Mouse (Mus musculus) small intestine, adult 10 weeks (tissue): ENCODE measurements around the gene Trpd52l3. TPM values are rescaled to one million over a fixed set of nuclear protein-coding genes. Genes with fewer than 3 reads are reported as not detected.

Source experiments
- polyA plus RNA-seq: library from polyadenylated mRNA; stranded (reverse); fragments of 350-450 nt; fragmentation: Illumina TruSeq; extraction: RNeasy Lipid Tissue Mini Kit (QIAGEN cat#74804); gene quantifications from one replicate; pipeline ENCODE4 v1.2.3, GENCODE M21; 2014; ENCODE audit warnings: low replicate concordance

Trpd52l3 gene
- not detected for polyA plus RNA-seq

GRCm38 (mm10) chr19:30003621-30004020 lies at the start of gene Trpd52l3:
Trpd52l3 (plus strand) TSS chr19:30003790.

DNA sequence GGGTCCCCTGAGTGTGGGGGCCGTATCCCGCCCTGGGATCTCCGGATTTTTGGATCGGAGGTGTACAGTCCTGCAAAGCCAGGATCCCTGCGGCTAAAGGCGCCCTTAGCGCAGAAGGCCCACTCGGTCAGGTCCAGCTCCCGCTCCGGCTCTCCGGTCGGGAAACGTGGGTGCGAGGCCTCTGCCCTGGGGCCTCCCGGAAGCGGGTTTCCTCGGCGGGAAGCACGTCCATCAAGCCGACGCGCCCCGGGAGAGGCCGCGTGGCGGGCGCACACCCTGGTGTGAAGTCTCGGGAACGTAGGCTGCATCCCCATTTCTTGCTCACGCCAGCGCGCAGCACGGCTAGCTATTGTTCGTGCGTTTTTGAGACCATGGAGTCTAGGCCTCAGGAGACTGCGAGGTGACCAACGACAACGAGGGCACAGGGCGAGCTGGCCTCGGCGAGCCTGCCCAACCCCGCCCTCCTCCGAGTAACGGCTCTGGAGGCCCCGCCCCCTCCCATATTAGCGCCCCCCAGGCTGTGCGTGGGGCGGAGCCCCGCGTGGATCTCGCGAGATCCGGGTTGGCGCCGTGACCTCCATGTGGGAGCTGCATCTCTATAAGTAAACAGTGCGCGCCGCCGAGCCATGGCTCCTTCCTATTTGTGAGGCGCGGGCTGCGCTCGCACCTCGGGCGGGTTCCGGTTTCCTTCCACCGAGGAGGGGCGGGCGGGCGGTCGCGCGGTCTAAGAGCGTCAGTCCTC lies 26.5 kb downstream of the Trpd52l3 start, which contains the start of gene Uhrf2:
TSS of gene Uhrf2 (plus strand) at position 620 of the 742 bp plus-strand sequence.

Other genes starting within 250 kb of the Trpd52l3 start
- 74.4 TPM for gene 9930021J03Rik, start 197.8 kb upstream of the Trpd52l3 start, polyA plus RNA-seq
- 33.7 TPM for gene Ranbp6, start 190.8 kb upstream of the Trpd52l3 start, polyA plus RNA-seq
- 60.7 TPM for gene Il33, start 78.7 kb upstream of the Trpd52l3 start, polyA plus RNA-seq
- gene Uhrf2, start 26.7 kb downstream of the Trpd52l3 start, polyA plus RNA-seq: 69.8 TPM
- not detected for gene Gldc, start 171.6 kb downstream of the Trpd52l3 start, polyA plus RNA-seq
- 3.6 TPM for gene Mbl2, start 229.2 kb downstream of the Trpd52l3 start, polyA plus RNA-seq